Mouse (Mus musculus): ENCODE results near the gene Atf2. TPM values are rescaled to one million over a fixed set of nuclear protein-coding genes. Genes with fewer than 3 reads are reported as not detected.

Atf2 gene
- polyA plus RNA-seq, 1 experiment from 2014 or later: 92.3 TPM

GRCm38 (mm10) chr2:73798136-73798535 lies 94.3 kb downstream of the Atf2 start:
- Histone ChIP-seq H3K9me3 (no peaks in the 10 kb centered on the region), H3K27me3 (no peaks in the 10 kb centered on the region), H3K9ac (replicated peaks) (no peak overlapping the region), H3K4me2 (no peak overlapping the region), H3K4me3 (replicated peaks) (no peak overlapping the region), H3K27ac (no peak overlapping the region), H3K4me1 (replicated peaks) (0 out of 2 replicates have a peak, but pooled peaks cover 5% of the 10 kb centered on the region), H3K36me3 (no peaks in the 10 kb centered on the region)
- whole genome bisulfite sequencing: 43% methylated on average over 4 of the region's 4 CpGs
- ATAC-seq (ENCODE audit: insufficient number of reproducible peaks, insufficient read depth, low FRiP score, low TSS enrichment, low read depth): no peak

GRCm38 (mm10) chr2:73791846-73792630 lies 100.4 kb downstream of the Atf2 start:
- WGBS: 48% methylated on average over 19 of the region's 19 CpGs
- peak overlapping the region; percentile 31 for H3K4me2 ChIP-seq
- H3K27ac ChIP-seq: no peak overlapping the region
- H3K9ac ChIP-seq (replicated peaks): no peak overlapping the region
- H3K9me3 ChIP-seq: no peaks in the 10 kb centered on the region
- peaks cover 14% of the 10 kb centered on the region for H3K4me1 ChIP-seq (replicated peaks)
- H3K27me3 ChIP-seq: peaks cover 8% of the 10 kb centered on the region; the same call in 1 of the 2 replicates
- H3K36me3 ChIP-seq: no peaks in the 10 kb centered on the region
- peak; percentile 76; the same call in 1 of the 2 replicates for ATAC-seq (ENCODE audit: insufficient number of reproducible peaks, insufficient read depth, low FRiP score, low TSS enrichment, low read depth)
- H3K4me3 ChIP-seq (replicated peaks): no peak overlapping the region

GRCm38 (mm10) chr2:73790332-73790731 lies 102.1 kb downstream of the Atf2 start:
- Histone ChIP-seq H3K27me3 (peaks cover 8% of the 10 kb centered on the region; the same call in 1 of the 2 replicates), H3K4me3 (replicated peaks) (no peak overlapping the region), H3K9me3 (no peaks in the 10 kb centered on the region), H3K4me2 (no peak overlapping the region), H3K36me3 (no peaks in the 10 kb centered on the region), H3K4me1 (replicated peaks) (peaks cover 14% of the 10 kb centered on the region), H3K9ac (replicated peaks) (no peak overlapping the region), H3K27ac (no peak overlapping the region)
- WGBS: 84% methylated on average over 2 of the region's 2 CpGs
- no peak for ATAC-seq (ENCODE audit: insufficient number of reproducible peaks, insufficient read depth, low FRiP score, low TSS enrichment, low read depth)

GRCm38 (mm10) chr2:73788395-73788794 lies 104.0 kb downstream of the Atf2 start:
- Histone ChIP-seq H3K27me3 (peaks cover 8% of the 10 kb centered on the region; the same call in 1 of the 2 replicates), H3K4me2 (no peak overlapping the region), H3K36me3 (no peaks in the 10 kb centered on the region), H3K27ac (no peak overlapping the region), H3K9me3 (no peaks in the 10 kb centered on the region), H3K4me3 (replicated peaks) (no peak overlapping the region), H3K4me1 (replicated peaks) (peaks cover 14% of the 10 kb centered on the region), H3K9ac (replicated peaks) (no peak overlapping the region)
- WGBS: 82% methylated on average over 6 of the region's 6 CpGs
- no peak for ATAC-seq (ENCODE audit: insufficient number of reproducible peaks, insufficient read depth, low FRiP score, low TSS enrichment, low read depth)

GRCm38 (mm10) chr2:73782371-73782905 lies 110.0 kb downstream of the Atf2 start:
- Histone ChIP-seq H3K9me3 (no peaks in the 10 kb centered on the region), H3K4me1 (replicated peaks) (peaks cover 2% of the 10 kb centered on the region), H3K27ac (no peak overlapping the region), H3K36me3 (no peaks in the 10 kb centered on the region), H3K4me2 (no peak overlapping the region), H3K9ac (replicated peaks) (no peak overlapping the region), H3K4me3 (replicated peaks) (no peak overlapping the region), H3K27me3 (no peaks in the 10 kb centered on the region)
- ATAC-seq (ENCODE audit: insufficient number of reproducible peaks, insufficient read depth, low FRiP score, low TSS enrichment, low read depth): no peak
- WGBS: 71% methylated on average over 9 of the region's 9 CpGs

- Histone ChIP-seq H3K27ac (no peak overlapping the region), H3K36me3 (no peaks in the 10 kb centered on the region), H3K9me3 (no peaks in the 10 kb centered on the region), H3K4me1 (replicated peaks) (peaks cover 13% of the 10 kb centered on the region), H3K9ac (replicated peaks) (no peak overlapping the region), H3K27me3 (no peaks in the 10 kb centered on the region), H3K4me2 (no peak overlapping the region), H3K4me3 (replicated peaks) (no peak overlapping the region)
- ATAC-seq (ENCODE audit: insufficient number of reproducible peaks, insufficient read depth, low FRiP score, low TSS enrichment, low read depth): no peak
- WGBS: 90% methylated on average over 14 of the region's 14 CpGs
Measured at GRCm38 (mm10) chr2:73780321-73781010, 112.0 kb downstream of the Atf2 start.

GRCm38 (mm10) chr2:73779796-73780195 lies 112.6 kb downstream of the Atf2 start:
- H3K36me3 ChIP-seq: no peaks in the 10 kb centered on the region
- no peak overlapping the region for H3K27ac ChIP-seq
- H3K4me1 ChIP-seq (replicated peaks): peaks cover 13% of the 10 kb centered on the region
- H3K4me3 ChIP-seq (replicated peaks): no peak overlapping the region
- no peaks in the 10 kb centered on the region for H3K27me3 ChIP-seq
- ATAC-seq (ENCODE audit: insufficient number of reproducible peaks, insufficient read depth, low FRiP score, low TSS enrichment, low read depth): no peak
- no peak overlapping the region for H3K9ac ChIP-seq (replicated peaks)
- 76% methylated on average over 7 of the region's 7 CpGs for WGBS
- H3K9me3 ChIP-seq: no peaks in the 10 kb centered on the region
- H3K4me2 ChIP-seq: no peak overlapping the region

- whole genome bisulfite sequencing: 75% methylated on average over 4 of the region's 4 CpGs
- Histone ChIP-seq H3K4me3 (replicated peaks) (no peak overlapping the region), H3K36me3 (no peaks in the 10 kb centered on the region), H3K9ac (replicated peaks) (no peak overlapping the region), H3K27ac (no peak overlapping the region), H3K4me2 (no peak overlapping the region), H3K4me1 (replicated peaks) (peaks cover 15% of the 10 kb centered on the region), H3K9me3 (no peaks in the 10 kb centered on the region), H3K27me3 (no peaks in the 10 kb centered on the region)
- ATAC-seq (ENCODE audit: insufficient number of reproducible peaks, insufficient read depth, low FRiP score, low TSS enrichment, low read depth): no peak
Measured at GRCm38 (mm10) chr2:73779016-73779595, 113.3 kb downstream of the Atf2 start.

- WGBS: 14% methylated on average over 4 of the region's 4 CpGs
- Histone ChIP-seq H3K4me2 (no peak overlapping the region; the same call in 1 of the 2 replicates), H3K27me3 (no peaks in the 10 kb centered on the region), H3K9ac (replicated peaks) (no peak overlapping the region), H3K9me3 (no peaks in the 10 kb centered on the region), H3K36me3 (no peaks in the 10 kb centered on the region), H3K4me3 (replicated peaks) (no peak overlapping the region), H3K4me1 (replicated peaks) (peaks cover 33% of the 10 kb centered on the region), H3K27ac (no peak overlapping the region)
- ATAC-seq (ENCODE audit: insufficient number of reproducible peaks, insufficient read depth, low FRiP score, low TSS enrichment, low read depth): no peak
Measured at GRCm38 (mm10) chr2:73776936-73777335, 115.5 kb downstream of the Atf2 start.

- Histone ChIP-seq H3K4me1 (replicated peaks) (peaks cover 39% of the 10 kb centered on the region), H3K36me3 (no peaks in the 10 kb centered on the region), H3K4me3 (replicated peaks) (peak overlapping the region; percentile 90), H3K4me2 (peak overlapping the region; percentile 66), H3K9ac (replicated peaks) (peak overlapping the region; percentile 89), H3K27me3 (no peaks in the 10 kb centered on the region), H3K27ac (0 out of 2 replicates have a peak overlapping the region, but pooled peaks have one; percentile 45), H3K9me3 (no peaks in the 10 kb centered on the region)
- ATAC-seq (ENCODE audit: insufficient number of reproducible peaks, insufficient read depth, low FRiP score, low TSS enrichment, low read depth): no peak
- WGBS: under 1% methylated on average over 22 of the region's 22 CpGs
Measured at GRCm38 (mm10) chr2:73775683-73776310, 116.6 kb downstream of the Atf2 start.
